Mouse (Mus musculus) heart, embryonic 10.5 days (tissue): ENCODE data around the gene Gm9821. TPM values are rescaled to one million over a fixed set of nuclear protein-coding genes. Genes with fewer than 3 reads are reported as not detected.

Experiments used
- DNase-seq: peaks from one replicate; pipeline ENCODE4 v3.0.0-alpha.2; 2017; ENCODE audit warnings: low spot score
- H3K27ac ChIP-seq: fragments of 300-500 bp; sonication (generic); 2 replicates; pipeline ENCODE4 v1.5.1; 2016; ENCODE audit warnings: mild to moderate bottlenecking
- H3K27me3 ChIP-seq: fragments of 300-500 bp; sonication (generic); 2 replicates; pipeline ENCODE4 v1.6.1; 2016; ENCODE audit warnings: mild to moderate bottlenecking; ENCODE audit not compliant: poor library complexity, insufficient read depth, severe bottlenecking
- H3K36me3 ChIP-seq: fragments of 300-500 bp; sonication (generic); 2 replicates; pipeline ENCODE4 v1.6.1; 2016; ENCODE audit warnings: mild to moderate bottlenecking, moderate library complexity
- H3K4me1 ChIP-seq: fragments of 300-500 bp; sonication (generic); 2 replicates; pipeline ENCODE4 v1.6.1; 2016; ENCODE audit warnings: mild to moderate bottlenecking
- H3K4me3 ChIP-seq: fragments of 300-500 bp; sonication (generic); 2 replicates; pipeline ENCODE4 v1.5.1; 2016; ENCODE audit warnings: mild to moderate bottlenecking, moderate library complexity
- H3K9me3 ChIP-seq: fragments of 300-500 bp; sonication (generic); 2 replicates; pipeline ENCODE4 v1.6.1; 2016; ENCODE audit warnings: mild to moderate bottlenecking, moderate library complexity
- WGBS: fragments of 180-500 bp; shearing (Covaris S2); methylation state at CpG from one replicate; pipeline ENCODE4 v1.1.7; 2016; 5-methylcytosine and 5-hydroxymethylcytosine counted together
- polyA plus RNA-seq: library from polyadenylated mRNA; unstranded; fragments of >200 nt; fragmentation: Nextera tagmentation; extraction: Ambion mirVana; gene quantifications from 2 replicates; pipeline ENCODE4 v1.2.1, GENCODE M21; 2016

The Gm9821 gene
- 1.9 and 3.0 TPM in 2 replicates for polyA plus RNA-seq

GRCm38 (mm10) chr2:91945483-91945882 is at the start of gene Gm9821:
TSS of gene Gm9821 (plus strand) at chr2:91945703.
- Histone ChIP-seq H3K27me3 (no peaks in the 10 kb centered on the region), H3K4me3 (0 out of 2 replicates have a peak within 1 kb of the TSS, but pooled peaks have one; percentile 0), H3K4me1 (peaks cover 86% of the 10 kb centered on the region), H3K27ac (peak within 1 kb of the TSS; percentile 96), H3K9me3 (no peaks in the 10 kb centered on the region), H3K36me3 (peaks cover 44% of the 10 kb centered on the region)
- DNase-seq, result no peak
- WGBS, result 89% methylated on average over 18 of the region's 18 CpGs

GRCm38 (mm10) chr2:91897968-91898367 is 47.5 kb upstream of the Gm9821 start:
- no peaks in the 10 kb centered on the region for H3K27me3 ChIP-seq
- H3K4me3 ChIP-seq, result no peak overlapping the region
- no peaks in the 10 kb centered on the region for H3K4me1 ChIP-seq
- DNase-seq, result no peak
- no peaks in the 10 kb centered on the region for H3K9me3 ChIP-seq
- H3K36me3 ChIP-seq, result peaks cover 12% of the 10 kb centered on the region
- H3K27ac ChIP-seq, result no peak overlapping the region

GRCm38 (mm10) chr2:91899141-91899540 is 46.4 kb upstream of the Gm9821 start:
- no peak overlapping the region for H3K27ac ChIP-seq
- H3K4me3 ChIP-seq, result no peak overlapping the region
- WGBS, result 88% methylated on average over 3 of the region's 3 CpGs
- H3K27me3 ChIP-seq, result no peaks in the 10 kb centered on the region
- no peaks in the 10 kb centered on the region for H3K4me1 ChIP-seq
- DNase-seq, result no peak
- peaks cover 12% of the 10 kb centered on the region for H3K36me3 ChIP-seq
- H3K9me3 ChIP-seq, result no peaks in the 10 kb centered on the region

- WGBS, result 89% methylated on average over 8 of the region's 8 CpGs
- no peak for DNase-seq
- H3K27ac ChIP-seq, result no peak overlapping the region
- H3K27me3 ChIP-seq, result no peaks in the 10 kb centered on the region
- H3K4me3 ChIP-seq, result no peak overlapping the region
- H3K4me1 ChIP-seq, result no peaks in the 10 kb centered on the region
- no peaks in the 10 kb centered on the region for H3K9me3 ChIP-seq
- H3K36me3 ChIP-seq, result peaks cover 13% of the 10 kb centered on the region
Measured at GRCm38 (mm10) chr2:91900431-91900830, 45.1 kb upstream of the Gm9821 start.

- H3K4me1 ChIP-seq, result no peaks in the 10 kb centered on the region
- no peaks in the 10 kb centered on the region for H3K9me3 ChIP-seq
- no peak overlapping the region for H3K4me3 ChIP-seq
- peaks cover 18% of the 10 kb centered on the region for H3K36me3 ChIP-seq
- no peak overlapping the region for H3K27ac ChIP-seq
- WGBS, result 77% methylated on average over 5 of the region's 5 CpGs
- H3K27me3 ChIP-seq, result no peaks in the 10 kb centered on the region
- DNase-seq, result no peak
Measured at GRCm38 (mm10) chr2:91902336-91902735, 43.2 kb upstream of the Gm9821 start.

- no peaks in the 10 kb centered on the region for H3K27me3 ChIP-seq
- no peak for DNase-seq
- H3K27ac ChIP-seq, result no peak overlapping the region
- WGBS, result 83% methylated on average over 3 of the region's 3 CpGs
- no peaks in the 10 kb centered on the region for H3K4me1 ChIP-seq
- H3K36me3 ChIP-seq, result peaks cover 22% of the 10 kb centered on the region
- no peak overlapping the region for H3K4me3 ChIP-seq
- no peaks in the 10 kb centered on the region for H3K9me3 ChIP-seq
Measured at GRCm38 (mm10) chr2:91903171-91903925, 42.2 kb upstream of the Gm9821 start.

GRCm38 (mm10) chr2:91904618-91905307 is 40.7 kb upstream of the Gm9821 start:
- peaks cover 32% of the 10 kb centered on the region for H3K36me3 ChIP-seq
- H3K27ac ChIP-seq, result no peak overlapping the region
- H3K4me1 ChIP-seq, result no peaks in the 10 kb centered on the region
- 78% methylated on average over 5 of the region's 5 CpGs for WGBS
- no peaks in the 10 kb centered on the region for H3K9me3 ChIP-seq
- no peaks in the 10 kb centered on the region for H3K27me3 ChIP-seq
- H3K4me3 ChIP-seq, result no peak overlapping the region
- DNase-seq, result no peak

GRCm38 (mm10) chr2:91906141-91906540 is 39.4 kb upstream of the Gm9821 start:
- no peak overlapping the region for H3K4me3 ChIP-seq
- no peak for DNase-seq
- H3K9me3 ChIP-seq, result no peaks in the 10 kb centered on the region
- peaks cover 38% of the 10 kb centered on the region for H3K36me3 ChIP-seq
- no peak overlapping the region for H3K27ac ChIP-seq
- WGBS, result 94% methylated on average over 2 of the region's 2 CpGs
- no peaks in the 10 kb centered on the region for H3K27me3 ChIP-seq
- no peaks in the 10 kb centered on the region for H3K4me1 ChIP-seq

GRCm38 (mm10) chr2:91912616-91913015 is 32.9 kb upstream of the Gm9821 start:
- Histone ChIP-seq H3K27ac (no peak overlapping the region), H3K4me1 (peaks cover 8% of the 10 kb centered on the region; the same call in 1 of the 2 replicates), H3K4me3 (no peak overlapping the region), H3K36me3 (peaks cover 86% of the 10 kb centered on the region), H3K9me3 (no peaks in the 10 kb centered on the region), H3K27me3 (no peaks in the 10 kb centered on the region)
- no peak for DNase-seq
- 60% methylated on average over 3 of the region's 3 CpGs for WGBS

GRCm38 (mm10) chr2:91913328-91914110 is 32.0 kb upstream of the Gm9821 start:
- WGBS, result 78% methylated on average over 7 of the region's 7 CpGs
- no peak for DNase-seq
- Histone ChIP-seq H3K4me1 (peaks cover 8% of the 10 kb centered on the region; the same call in 1 of the 2 replicates), H3K27ac (no peak overlapping the region), H3K4me3 (no peak overlapping the region), H3K27me3 (no peaks in the 10 kb centered on the region), H3K9me3 (no peaks in the 10 kb centered on the region), H3K36me3 (peaks cover 90% of the 10 kb centered on the region)

GRCm38 (mm10) chr2:91916346-91916977 is 29.0 kb upstream of the Gm9821 start:
- Histone ChIP-seq H3K27me3 (peaks cover 14% of the 10 kb centered on the region), H3K36me3 (peaks cover 71% of the 10 kb centered on the region), H3K4me1 (peaks cover 11% of the 10 kb centered on the region), H3K9me3 (no peaks in the 10 kb centered on the region), H3K4me3 (no peak overlapping the region), H3K27ac (no peak overlapping the region)
- DNase-seq, result no peak
- 66% methylated on average over 7 of the region's 7 CpGs for WGBS

- DNase-seq, result no peak
- H3K36me3 ChIP-seq, result peaks cover 65% of the 10 kb centered on the region
- WGBS, result 85% methylated on average over 7 of the region's 7 CpGs
Measured at GRCm38 (mm10) chr2:91917096-91917495, 28.4 kb upstream of the Gm9821 start.

More at GRCm38 (mm10) chr2:91917096-91917495, 28.4 kb upstream of the Gm9821 start:
- peaks cover 20% of the 10 kb centered on the region for H3K27me3 ChIP-seq
- no peak overlapping the region for H3K4me3 ChIP-seq
- H3K9me3 ChIP-seq, result no peaks in the 10 kb centered on the region
- peaks cover 17% of the 10 kb centered on the region for H3K4me1 ChIP-seq
- no peak overlapping the region for H3K27ac ChIP-seq
